Mouse (Mus musculus): Measurements from ENCODE around the gene Ppp4c. TPM values are rescaled to one million over a fixed set of nuclear protein-coding genes. Genes with fewer than 3 reads are reported as not detected.

The Ppp4c gene
- total RNA-seq, 1 experiment from 2014 or later: 125 TPM

DNA sequence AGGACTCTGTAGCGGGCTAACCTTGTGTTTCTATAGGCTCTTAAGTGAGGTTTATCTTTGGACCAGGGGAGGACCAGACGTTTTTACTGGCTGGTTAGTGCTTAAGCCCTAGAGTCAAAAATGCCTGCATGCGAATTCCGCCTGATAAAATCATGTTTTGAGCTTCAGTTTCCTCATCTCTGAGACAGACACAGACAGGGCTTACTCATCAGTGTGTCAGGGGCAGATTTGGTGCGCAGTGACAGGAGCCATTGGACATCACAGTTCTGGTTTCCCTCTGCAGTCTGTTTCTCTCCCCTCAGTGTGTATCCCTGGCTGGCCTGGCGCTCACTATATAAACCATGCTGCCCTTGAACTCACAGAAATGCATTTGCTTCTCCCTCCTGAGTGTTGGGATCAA is 10.9 kb upstream of the Ppp4c start:
- no peak for ATAC-seq (replicated peaks; ENCODE audit: low read depth, poor library complexity, severe bottlenecking)

GRCm38 (mm10) chr7:126802134-126802889 is 10.0 kb upstream of the Ppp4c start:
- ATAC-seq (replicated peaks; ENCODE audit: low read depth, poor library complexity, severe bottlenecking): no peak

- ATAC-seq (replicated peaks; ENCODE audit: low read depth, poor library complexity, severe bottlenecking): no peak
Observed at GRCm38 (mm10) chr7:126801057-126801422, 8.7 kb upstream of the Ppp4c start.

DNA sequence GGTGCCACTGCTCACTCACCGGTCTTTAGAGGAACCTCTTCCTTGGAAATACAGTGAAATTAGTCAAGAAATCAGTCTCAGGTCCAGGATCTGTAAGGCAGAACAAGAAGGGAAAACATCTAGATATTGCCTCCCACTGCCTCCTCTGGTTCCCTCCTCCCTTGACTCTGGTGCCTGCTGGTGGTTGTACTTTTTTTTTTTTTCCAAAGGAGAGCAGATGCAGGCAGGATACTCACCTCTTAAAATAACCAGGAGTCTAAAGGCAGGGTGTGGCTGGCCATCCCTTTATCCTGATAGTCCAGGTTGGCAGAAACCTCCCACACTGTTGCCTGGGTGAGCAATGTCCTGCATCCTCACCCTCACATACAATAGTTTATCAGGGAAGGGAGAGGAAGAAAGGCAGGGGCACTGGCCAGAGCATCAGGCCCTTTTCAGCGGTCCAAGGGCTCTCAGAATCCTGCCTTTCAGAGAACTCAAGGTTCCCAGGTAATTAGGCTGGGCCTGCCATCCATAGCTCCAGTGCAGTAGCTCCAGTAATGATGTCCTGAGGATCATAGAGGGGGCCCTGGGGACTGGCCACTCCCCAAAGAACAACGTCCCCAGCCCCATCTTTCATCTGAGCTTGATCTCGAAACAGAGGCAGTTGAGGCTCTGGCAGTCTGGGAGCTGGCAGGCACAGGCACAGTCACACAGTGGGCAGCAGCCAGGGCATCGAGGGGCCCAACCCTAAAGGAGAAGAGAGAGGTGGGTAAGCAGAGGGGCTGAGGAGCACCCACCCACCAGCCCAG is 8.2 kb upstream of the Ppp4c start:
- no peak for ATAC-seq (replicated peaks; ENCODE audit: low read depth, poor library complexity, severe bottlenecking)

- ATAC-seq (replicated peaks; ENCODE audit: low read depth, poor library complexity, severe bottlenecking): peak; percentile 58
Observed at GRCm38 (mm10) chr7:126799468-126800268, 7.4 kb upstream of the Ppp4c start.

DNA sequence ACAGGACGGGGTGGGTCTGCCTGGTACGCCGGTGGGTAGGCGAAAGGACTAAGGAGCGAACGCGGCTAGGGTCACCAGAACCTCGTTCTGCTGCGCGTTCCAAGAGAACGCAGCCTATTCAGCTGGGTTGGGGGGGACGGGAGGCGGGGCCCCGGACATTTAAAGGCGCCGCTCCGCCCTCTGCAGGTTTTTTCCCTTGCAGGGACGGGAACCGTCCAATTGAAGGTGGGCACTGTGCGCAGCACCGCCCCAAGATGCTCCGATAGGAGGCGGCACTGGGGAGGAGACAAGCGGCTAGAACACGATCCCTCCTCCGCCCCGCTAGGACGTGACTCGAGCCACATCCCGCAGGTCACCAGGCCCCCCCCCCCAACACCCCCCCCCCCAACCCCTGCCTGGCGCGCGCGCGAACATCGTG is 6.8 kb upstream of the Ppp4c start:
- ATAC-seq (replicated peaks; ENCODE audit: low read depth, poor library complexity, severe bottlenecking): peak; percentile 74

- ATAC-seq (replicated peaks; ENCODE audit: low read depth, poor library complexity, severe bottlenecking): peak; percentile 48
Observed at GRCm38 (mm10) chr7:126798127-126799049, 6.1 kb upstream of the Ppp4c start.

GRCm38 (mm10) chr7:126797411-126798126 is 5.3 kb upstream of the Ppp4c start, which contains the start of gene Fam57b:
Gene Fam57b, plus strand, starts transcription at chr7:126797668.
- no peak for ATAC-seq (replicated peaks; ENCODE audit: low read depth, poor library complexity, severe bottlenecking)

GRCm38 (mm10) chr7:126796350-126796932 is 4.1 kb upstream of the Ppp4c start:
- ATAC-seq (replicated peaks; ENCODE audit: low read depth, poor library complexity, severe bottlenecking): no peak

GRCm38 (mm10) chr7:126795387-126796317 is 3.4 kb upstream of the Ppp4c start:
- ATAC-seq (replicated peaks; ENCODE audit: low read depth, poor library complexity, severe bottlenecking): no peak

DNA sequence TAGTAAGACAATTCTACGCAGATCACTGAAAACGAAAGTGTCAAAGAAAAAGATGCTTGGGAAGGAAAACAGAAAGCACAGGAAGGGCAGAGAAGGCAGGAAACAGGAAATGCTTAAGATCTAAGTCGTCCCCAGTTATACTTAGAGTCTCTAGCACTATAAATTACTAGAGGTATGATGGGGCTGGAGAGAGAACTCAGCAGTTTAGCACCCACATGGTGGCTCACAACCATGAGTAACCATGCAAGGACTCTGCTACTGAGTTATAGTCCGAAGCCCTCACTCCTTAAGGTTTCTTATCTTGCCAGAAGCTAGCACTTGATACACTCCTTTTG is 1.9 kb upstream of the Ppp4c start:
- no peak for ATAC-seq (replicated peaks; ENCODE audit: low read depth, poor library complexity, severe bottlenecking)

GRCm38 (mm10) chr7:126793456-126794270 is 1.4 kb upstream of the Ppp4c start:
- ATAC-seq (replicated peaks; ENCODE audit: low read depth, poor library complexity, severe bottlenecking): no peak

GRCm38 (mm10) chr7:126792721-126793443 is 586 bp upstream of the Ppp4c start:
- no peak for ATAC-seq (replicated peaks; ENCODE audit: low read depth, poor library complexity, severe bottlenecking)

GRCm38 (mm10) chr7:126789141-126789540 is 3.2 kb downstream of the Ppp4c start:
- no peak for ATAC-seq (replicated peaks; ENCODE audit: low read depth, poor library complexity, severe bottlenecking)

- ATAC-seq (replicated peaks; ENCODE audit: low read depth, poor library complexity, severe bottlenecking): no peak
Observed at GRCm38 (mm10) chr7:126786142-126786541, 6.2 kb downstream of the Ppp4c start.

DNA sequence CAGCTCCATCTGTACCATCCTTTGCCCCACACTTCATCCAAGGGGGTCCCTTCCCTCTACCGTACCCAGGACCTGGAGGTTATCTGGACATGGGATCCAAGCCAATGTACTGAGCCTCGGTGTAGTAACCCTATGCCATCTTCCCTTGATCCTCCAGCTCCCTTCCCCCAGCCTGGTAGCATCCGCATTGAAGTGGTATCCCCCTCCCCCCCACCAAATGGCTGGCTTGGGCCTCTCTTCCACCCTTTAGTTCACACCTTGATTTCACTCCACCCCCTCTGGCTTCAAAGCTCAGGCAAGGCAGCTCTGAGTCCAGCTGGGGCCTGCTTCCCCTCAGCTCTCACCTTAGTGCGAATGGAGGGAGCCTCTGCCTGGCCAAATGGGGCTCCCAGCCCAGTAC is 7.2 kb downstream of the Ppp4c start:
- ATAC-seq (replicated peaks; ENCODE audit: low read depth, poor library complexity, severe bottlenecking): no peak
